Mouse (Mus musculus) gastrocnemius, adult 2 months (tissue): ENCODE results near the gene Mrvi1. TPM values are rescaled to one million over a fixed set of nuclear protein-coding genes. Genes with fewer than 3 reads are reported as not detected.

ENCODE experiments used
- DNase-seq: peaks from one replicate; pipeline ENCODE4 v3.0.0; 2022
- H3K27ac ChIP-seq: fragments of 200-600 bp; 2 replicates; pipeline ENCODE4 v1.8.1; 2022; ENCODE audit warnings: mild to moderate bottlenecking
- H3K4me3 ChIP-seq: fragments of 200-600 bp; 2 replicates; pipeline ENCODE4 v1.8.1; 2022; ENCODE audit warnings: mild to moderate bottlenecking, moderate library complexity
- CTCF ChIP-seq: fragments of 200-600 bp; IDR thresholded peaks from 2 replicates; pipeline ENCODE4 v1.8.1; 2022; ENCODE audit warnings: antibody characterized with exemption, mild to moderate bottlenecking, moderate library complexity
- intact Hi-C: fragments of 180-260 bp; cut with DNase I; formaldehyde crosslinking; loops from one replicate; pipeline ENCODE4 v1.15.1; 2025
- total RNA-seq, 2 experiments: library from RNA; stranded (reverse); gene quantifications; 2 replicates each; pipeline ENCODE4 v1.2.3; 2021

Mrvi1 gene
- total RNA-seq, 2 experiments from 2014 or later = 4.1 to 4.7 TPM

DNA sequence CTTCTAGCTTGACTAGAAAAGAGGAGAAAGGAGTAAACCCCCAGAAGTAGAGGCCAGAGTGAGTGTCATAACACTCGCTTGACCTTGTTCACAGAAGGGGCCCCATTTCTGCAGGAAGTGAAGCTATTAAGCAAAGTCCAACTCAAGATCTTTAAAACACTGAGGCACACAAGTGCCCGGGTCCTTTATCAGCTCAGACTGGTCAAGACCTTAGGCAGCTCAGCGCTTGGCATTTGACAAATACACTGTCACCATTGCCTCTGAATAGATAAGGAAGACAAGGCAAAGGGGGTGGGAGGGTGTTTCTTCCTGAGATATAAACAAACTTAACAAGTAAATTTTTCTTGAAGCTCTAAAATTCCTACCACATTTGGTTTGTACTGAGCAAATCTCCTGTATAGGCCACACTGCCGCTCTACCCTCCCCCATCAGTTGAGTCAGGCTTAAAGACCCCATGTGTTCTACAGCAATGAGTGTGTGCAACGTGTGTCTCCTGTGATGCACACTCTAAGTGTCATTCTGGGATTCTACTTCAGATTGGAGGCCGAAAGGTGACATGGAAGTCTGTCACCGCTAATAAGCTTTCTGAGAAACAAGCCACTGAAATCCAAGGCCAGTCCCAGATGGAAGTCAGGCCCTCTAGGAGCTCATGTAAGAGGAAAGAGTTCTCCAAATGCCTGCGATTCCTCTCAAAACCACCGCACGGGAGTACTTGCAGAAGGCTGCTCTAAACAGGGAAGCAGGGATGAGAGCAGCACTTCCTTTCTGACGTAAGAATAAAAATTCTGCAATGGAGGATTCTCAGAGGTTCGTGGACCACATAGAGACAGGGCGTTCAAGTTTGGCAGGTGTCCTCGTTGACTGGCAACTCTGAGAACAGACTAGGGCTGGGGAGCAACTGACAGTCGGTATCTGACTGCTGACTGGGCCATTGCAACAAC is 16.9 kb upstream of the Mrvi1 start:
- no peak overlapping the region for H3K4me3 ChIP-seq
- intact Hi-C loops = no loop called here
- DNase-seq = no peak
- TF ChIP-seq CTCF = no peak
- no peak overlapping the region for H3K27ac ChIP-seq

DNA sequence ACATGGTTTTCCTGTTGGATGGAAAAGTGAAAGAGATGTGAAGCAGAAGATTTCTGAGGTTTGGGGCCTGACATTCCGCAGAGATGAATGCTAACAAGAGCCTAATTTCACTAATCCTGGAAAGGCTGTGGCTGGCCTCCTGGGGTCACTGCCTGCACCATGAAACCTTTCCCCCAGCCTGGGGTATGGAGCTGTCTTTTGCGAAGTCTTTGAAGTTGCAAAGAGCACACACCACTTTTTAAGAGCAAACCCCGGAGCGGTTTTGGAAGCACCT is 8.9 kb upstream of the Mrvi1 start:
- no peak for DNase-seq
- H3K27ac ChIP-seq = peak overlapping the region; percentile 85
- no peak for TF ChIP-seq CTCF
- intact Hi-C loops = no loop called here
- H3K4me3 ChIP-seq = no peak overlapping the region

DNA sequence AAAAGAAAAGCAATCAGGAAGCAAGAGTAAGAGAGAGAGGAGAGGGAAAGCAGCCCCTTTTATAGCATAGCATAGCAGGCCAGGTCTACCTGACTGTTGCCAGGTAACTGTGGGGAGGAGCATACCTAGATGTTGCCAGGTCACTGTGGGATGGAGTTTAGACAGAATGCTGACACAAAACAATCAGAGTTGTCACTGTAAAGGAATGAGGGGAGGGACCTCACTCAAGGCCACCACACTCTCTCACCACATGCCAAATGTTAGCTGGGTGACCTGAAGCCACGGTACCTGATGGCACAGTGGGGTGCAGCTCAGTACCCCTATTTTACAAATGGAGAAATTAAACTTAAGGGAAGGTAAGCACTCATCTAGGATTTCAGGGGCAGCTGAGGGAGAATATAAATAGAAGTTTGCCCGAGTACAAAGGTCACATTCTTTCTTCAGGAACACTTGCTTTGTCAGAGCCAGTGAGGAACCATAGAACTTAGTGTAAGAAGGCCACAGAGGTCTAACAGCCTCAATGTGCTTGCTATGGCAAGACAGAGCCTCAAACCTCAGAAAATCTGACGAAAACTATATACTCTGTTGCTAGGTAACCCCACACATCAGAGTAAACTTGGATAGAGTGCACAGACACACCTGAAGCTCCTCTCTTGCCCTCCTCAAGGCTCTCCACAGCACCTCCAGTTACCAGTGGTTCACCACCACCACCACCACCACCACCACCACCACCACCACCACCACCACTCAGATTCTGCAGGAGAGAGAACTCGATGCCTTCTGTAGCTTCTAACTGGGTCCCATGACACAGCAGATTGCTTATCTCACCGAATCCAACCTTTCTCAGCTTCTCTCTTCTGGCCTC is 8.3 kb upstream of the Mrvi1 start:
- intact Hi-C loops = no loop called here
- Histone ChIP-seq H3K4me3 (no peak overlapping the region), H3K27ac (peak overlapping the region; percentile 85)
- no peak for TF ChIP-seq CTCF
- DNase-seq = no peak

DNA sequence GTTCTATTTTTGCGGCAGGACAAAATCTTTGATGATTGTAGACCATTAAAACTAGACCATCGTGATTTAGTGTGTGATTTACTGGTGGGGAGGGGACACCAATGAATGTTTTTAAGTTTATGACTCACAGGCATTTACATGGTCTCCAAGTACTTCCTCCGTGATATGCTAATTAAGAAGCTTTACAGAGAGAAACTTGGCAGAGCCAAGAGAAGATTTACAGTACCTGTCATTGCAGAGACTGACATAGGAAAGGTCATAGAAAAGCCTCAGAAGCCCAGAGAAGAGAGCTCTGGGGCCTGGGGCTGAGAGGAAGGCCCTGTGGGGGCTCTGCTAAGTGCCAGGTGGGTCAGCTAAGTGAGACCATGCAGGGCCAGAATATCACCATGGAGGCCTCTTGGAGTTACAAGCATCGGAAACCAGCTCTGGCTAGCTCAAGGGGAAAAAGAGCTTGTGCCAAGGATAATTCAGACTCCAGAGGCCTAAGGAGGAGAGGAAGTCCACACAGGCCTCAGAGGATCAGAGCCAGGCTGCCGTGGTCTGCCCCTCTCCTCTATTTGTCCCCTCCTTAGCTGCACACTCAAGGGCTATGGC is 7.1 kb upstream of the Mrvi1 start:
- no peak for TF ChIP-seq CTCF
- no peak for DNase-seq
- Histone ChIP-seq H3K4me3 (no peak overlapping the region), H3K27ac (peak overlapping the region; percentile 85)
- intact Hi-C loops = no loop called here

DNA sequence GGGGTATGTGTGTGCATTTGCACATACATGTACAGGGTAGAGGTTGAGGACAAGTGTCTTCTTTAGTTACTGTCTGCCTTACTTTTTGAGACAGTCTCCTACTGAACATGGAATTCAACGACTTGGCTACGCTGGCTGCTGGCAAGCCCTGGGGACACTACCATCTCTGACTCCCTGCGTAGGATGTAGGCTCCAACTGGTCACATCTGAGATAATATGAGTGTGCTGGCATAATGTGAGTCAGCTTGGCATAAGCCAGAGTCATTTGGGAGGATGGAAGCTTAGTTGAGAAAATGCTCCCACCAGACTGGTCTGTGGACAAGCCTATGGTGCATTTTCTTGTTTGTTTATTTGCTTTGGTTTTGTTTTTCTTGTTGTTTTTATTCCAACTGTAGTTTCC is 5.8 kb upstream of the Mrvi1 start:
- Histone ChIP-seq H3K27ac (no peak overlapping the region), H3K4me3 (no peak overlapping the region)
- no peak for DNase-seq
- TF ChIP-seq CTCF = no peak
- intact Hi-C loops = no loop called here

DNA sequence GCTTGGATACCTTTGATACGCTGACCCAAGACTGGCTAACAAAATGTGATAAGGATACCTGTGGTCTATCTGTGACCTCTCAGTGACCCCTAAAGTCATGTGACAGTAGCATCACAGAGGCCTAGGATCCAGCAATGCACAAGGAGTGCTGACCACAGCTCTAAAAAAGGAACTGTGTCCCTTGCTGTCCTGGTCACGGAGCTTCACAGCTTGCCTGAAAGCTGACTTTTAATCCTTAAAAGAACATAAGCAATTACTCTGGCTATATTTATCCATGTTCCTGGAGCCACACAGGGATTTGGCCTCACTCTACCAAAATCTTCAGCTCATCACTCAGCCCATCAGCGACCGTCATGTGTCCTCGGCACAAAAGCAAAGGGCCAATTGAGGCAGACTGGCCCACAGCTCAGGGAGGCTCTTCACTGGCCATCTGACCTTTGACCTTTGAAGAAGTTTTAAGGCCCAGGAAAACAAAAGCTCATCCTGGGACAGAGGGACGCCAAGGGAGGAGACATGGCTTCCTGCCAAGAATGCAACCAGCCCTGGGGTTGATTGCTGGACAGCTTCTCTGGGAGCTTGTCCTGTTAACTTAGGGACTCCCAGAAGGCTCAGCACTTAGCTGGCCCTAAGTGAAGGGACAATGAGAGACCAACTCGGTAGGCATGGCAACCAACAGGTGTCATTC is 3.5 kb upstream of the Mrvi1 start:
- TF ChIP-seq CTCF = no peak
- no peak overlapping the region; the same call in 1 of the 2 replicates for H3K27ac ChIP-seq
- intact Hi-C loops = no loop called here

DNA sequence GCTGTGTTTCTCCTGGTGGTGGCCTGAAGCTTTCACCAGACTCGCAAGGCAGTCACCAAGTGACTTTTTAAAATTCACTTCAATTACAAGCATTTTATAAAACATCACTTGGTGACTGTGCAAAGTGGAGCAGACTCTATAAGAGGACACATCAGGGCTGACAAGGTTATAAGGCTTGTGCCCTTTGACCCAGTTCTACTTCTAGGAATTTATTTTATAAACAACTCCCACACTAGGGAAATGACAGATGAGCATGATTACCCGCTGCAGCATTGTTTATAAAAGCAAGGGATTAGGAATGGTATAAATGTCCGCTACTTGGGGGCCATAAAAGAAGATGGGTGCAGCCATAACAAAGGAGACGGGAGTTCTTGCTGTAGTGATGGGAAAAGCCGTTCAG is 1.4 kb upstream of the Mrvi1 start:
- Histone ChIP-seq H3K27ac (peak overlapping the region; percentile 78; the same call in 1 of the 2 replicates), H3K4me3 (no peak overlapping the region)
- DNase-seq = no peak
- intact Hi-C loops = no loop called here
- TF ChIP-seq CTCF = no peak

More for the DNA sequence above, 3.5 kb upstream of the Mrvi1 start:
- DNase-seq = peak; percentile 27
- no peak overlapping the region for H3K4me3 ChIP-seq

DNA sequence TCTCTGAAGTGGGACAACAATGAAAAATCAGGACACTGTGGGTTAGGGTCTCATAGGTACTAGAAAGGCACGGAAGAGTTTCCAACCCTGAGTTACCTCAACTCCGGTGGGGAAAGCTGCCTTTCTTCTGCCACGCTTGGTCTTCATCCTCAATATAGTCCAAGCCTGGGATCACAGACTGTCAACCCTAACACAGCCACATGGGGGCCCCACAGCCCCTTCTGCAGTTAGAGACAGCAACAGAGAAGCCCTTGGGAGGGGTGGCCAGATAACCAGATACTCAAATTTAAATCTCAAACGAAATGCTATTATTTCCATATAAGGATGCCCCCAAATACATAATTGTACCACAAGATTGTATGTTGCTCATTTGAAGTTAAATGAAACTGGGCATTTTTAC is 503 bp upstream of the Mrvi1 start:
- H3K4me3 ChIP-seq = peak overlapping the region; percentile 61
- intact Hi-C loops = loop anchor here (1.0 kb wide), 1 partner anchor 33 kb away; no protein-coding TSS in a partner anchor
- TF ChIP-seq CTCF = peak; percentile 79
- peak overlapping the region; percentile 78 for H3K27ac ChIP-seq
- DNase-seq = peak; percentile 69

DNA sequence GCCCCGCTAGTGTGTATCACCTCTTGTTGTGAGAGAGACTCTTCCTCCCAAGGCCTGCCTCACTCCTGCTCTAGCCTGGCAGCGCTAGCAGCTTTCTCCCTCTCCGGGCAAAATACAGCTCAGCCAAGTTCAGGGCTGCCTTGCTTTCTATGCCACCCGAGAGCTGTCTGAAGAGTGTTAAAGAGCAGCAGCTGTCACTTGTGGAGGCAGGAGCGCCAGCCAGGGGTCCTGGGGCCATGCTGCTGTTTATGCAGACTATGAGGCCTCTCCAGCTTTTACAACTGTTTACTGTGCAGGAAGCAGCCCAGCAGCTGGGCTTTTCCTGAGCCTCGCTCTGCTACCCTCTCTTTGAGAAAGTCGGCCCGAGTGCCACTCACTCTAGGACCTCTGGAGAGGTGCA is 1.2 kb downstream of the Mrvi1 start:
- Histone ChIP-seq H3K4me3 (peak overlapping the region; percentile 56), H3K27ac (peak overlapping the region; percentile 74)
- DNase-seq = peak; percentile 30
- intact Hi-C loops = no loop called here
- no peak for TF ChIP-seq CTCF

DNA sequence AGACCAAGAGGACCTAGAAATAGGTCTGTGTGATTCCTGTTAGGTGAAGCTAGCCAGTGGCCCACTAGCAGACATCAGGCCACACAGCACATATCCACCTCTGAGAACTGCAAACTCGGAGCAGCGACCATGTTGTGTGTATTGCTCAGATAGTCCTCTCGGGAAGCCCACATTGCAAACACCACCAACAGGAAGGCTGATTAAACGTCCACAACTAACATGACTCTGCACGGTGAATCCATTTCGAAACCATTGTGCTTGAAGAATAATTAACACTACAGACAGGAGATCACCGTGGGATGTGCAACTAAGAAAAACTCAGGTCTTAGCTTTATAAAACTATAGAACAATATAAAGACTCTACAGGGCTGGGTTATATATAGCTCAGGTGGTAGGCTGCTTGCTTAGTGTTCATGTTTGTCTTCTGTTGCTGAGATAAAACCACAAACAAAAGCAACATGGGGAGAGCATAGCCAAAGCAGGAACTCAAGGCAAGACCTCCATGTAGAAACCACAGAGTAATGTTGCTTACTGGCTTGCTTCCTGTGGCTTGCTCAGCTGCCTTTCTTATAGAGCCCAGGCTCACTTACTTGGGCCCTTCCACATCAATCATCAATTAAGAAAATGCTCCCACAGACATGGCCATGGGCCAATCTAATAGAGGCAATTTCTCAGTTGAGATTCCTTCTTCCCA is 4.4 kb downstream of the Mrvi1 start:
- Histone ChIP-seq H3K4me3 (0 out of 2 replicates have a peak overlapping the region, but pooled peaks have one; percentile 5), H3K27ac (no peak overlapping the region)
- no peak for DNase-seq
- no peak for TF ChIP-seq CTCF
- intact Hi-C loops = no loop called here

- no peak overlapping the region for H3K27ac ChIP-seq
- no peak overlapping the region for H3K4me3 ChIP-seq
- TF ChIP-seq CTCF = no peak
- DNase-seq = no peak
- intact Hi-C loops = no loop called here
Observed at GRCm38 (mm10) chr7:110973450-110973849, 8.8 kb downstream of the Mrvi1 start.

DNA sequence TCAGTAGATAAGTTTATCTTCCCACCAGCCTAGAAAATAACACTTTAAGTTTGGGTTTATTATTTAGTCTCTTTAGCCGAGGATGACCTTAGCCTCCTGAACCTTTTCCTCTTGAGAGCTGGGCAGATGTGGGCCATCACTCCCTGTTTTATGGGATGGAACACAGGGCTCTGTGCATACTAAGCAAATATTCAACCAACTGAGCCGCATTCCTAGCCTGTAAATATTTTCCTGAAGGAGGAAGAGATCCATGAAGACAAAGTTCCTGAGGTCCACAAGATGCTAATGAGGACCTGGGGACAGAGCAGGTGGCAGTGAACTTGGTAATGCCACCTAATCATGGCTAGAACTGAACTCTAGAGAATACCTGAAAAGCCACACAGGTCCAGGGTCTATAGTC is 9.5 kb downstream of the Mrvi1 start:
- intact Hi-C loops = no loop called here
- no peak for TF ChIP-seq CTCF
- H3K27ac ChIP-seq = no peak overlapping the region
- no peak for DNase-seq
- no peak overlapping the region for H3K4me3 ChIP-seq
